Mouse (Mus musculus): ENCODE measurements at regions not wholly inside any gene's neighbourhood (a gene's known extent, or its start where the extent isn't known, plus 50 kb on each side); places are given as distances from the start of the nearest gene placed in this dataset.
"Not testable (repeated sequence)": the region's sequence is repeated elsewhere in the genome, so short reads cannot be mapped to it uniquely, and the experiment has no call there.

DNA sequence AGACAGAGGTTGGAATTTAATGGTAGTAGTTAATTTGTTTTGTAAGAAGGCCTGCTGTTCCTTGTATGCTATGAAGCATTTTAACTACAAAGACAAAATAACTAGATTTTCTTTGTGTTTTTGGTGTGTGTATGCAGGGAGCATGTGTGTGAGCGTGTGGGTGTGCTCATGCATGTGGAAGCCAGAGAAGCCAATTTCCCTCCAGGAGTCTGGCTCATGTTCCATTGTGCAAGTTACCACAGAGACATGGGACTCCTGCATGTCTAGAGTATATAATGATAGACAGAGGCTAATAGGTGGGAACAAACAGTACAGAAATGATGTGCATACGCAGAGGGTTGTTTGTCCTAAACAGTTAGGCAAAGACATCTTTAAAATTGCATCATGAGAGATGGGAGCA is 219.0 kb upstream of the Dpp6 start:
- H3K4me1 ChIP-seq, result no peaks in the 10 kb centered on the region
- H3K4me2 ChIP-seq, result no peak overlapping the region
- 79% methylated on average over 2 of the region's 2 CpGs for WGBS
- H3K4me3 ChIP-seq (replicated peaks), result no peak overlapping the region
- no peaks in the 10 kb centered on the region for H3K9me3 ChIP-seq
- H3K9ac ChIP-seq, result no peak overlapping the region
- no peaks in the 10 kb centered on the region for H3K36me3 ChIP-seq
- no peak overlapping the region for H3K27ac ChIP-seq
- ATAC-seq (ENCODE audit: insufficient read depth, low FRiP score, low read depth), result no peak
- H3K27me3 ChIP-seq (replicated peaks), result no peaks in the 10 kb centered on the region

- no peak overlapping the region for H3K4me3 ChIP-seq (replicated peaks)
- no peak overlapping the region for H3K9ac ChIP-seq
- H3K9me3 ChIP-seq, result no peaks in the 10 kb centered on the region
- H3K27ac ChIP-seq, result no peak overlapping the region
- no peak overlapping the region for H3K4me2 ChIP-seq
- ATAC-seq (ENCODE audit: insufficient read depth, low FRiP score, low read depth), result no peak
- H3K4me1 ChIP-seq, result no peaks in the 10 kb centered on the region
- H3K27me3 ChIP-seq (replicated peaks), result no peaks in the 10 kb centered on the region
- 35% methylated on average over 2 of the region's 2 CpGs for WGBS
- H3K36me3 ChIP-seq, result no peaks in the 10 kb centered on the region
These were observed 197.7 kb upstream of the Dpp6 start for GRCm38 (mm10) chr5:26619272-26619671.

GRCm38 (mm10) chr5:26622116-26622515 is 194.9 kb upstream of the Dpp6 start:
- H3K27me3 ChIP-seq (replicated peaks), result no peaks in the 10 kb centered on the region
- H3K4me3 ChIP-seq (replicated peaks), result no peak overlapping the region
- 22% methylated on average over 2 of the region's 2 CpGs for WGBS
- no peak for ATAC-seq (ENCODE audit: insufficient read depth, low FRiP score, low read depth)
- no peak overlapping the region for H3K27ac ChIP-seq
- no peak overlapping the region for H3K4me2 ChIP-seq
- no peaks in the 10 kb centered on the region for H3K9me3 ChIP-seq
- no peaks in the 10 kb centered on the region for H3K4me1 ChIP-seq
- no peak overlapping the region for H3K9ac ChIP-seq
- no peaks in the 10 kb centered on the region for H3K36me3 ChIP-seq

DNA sequence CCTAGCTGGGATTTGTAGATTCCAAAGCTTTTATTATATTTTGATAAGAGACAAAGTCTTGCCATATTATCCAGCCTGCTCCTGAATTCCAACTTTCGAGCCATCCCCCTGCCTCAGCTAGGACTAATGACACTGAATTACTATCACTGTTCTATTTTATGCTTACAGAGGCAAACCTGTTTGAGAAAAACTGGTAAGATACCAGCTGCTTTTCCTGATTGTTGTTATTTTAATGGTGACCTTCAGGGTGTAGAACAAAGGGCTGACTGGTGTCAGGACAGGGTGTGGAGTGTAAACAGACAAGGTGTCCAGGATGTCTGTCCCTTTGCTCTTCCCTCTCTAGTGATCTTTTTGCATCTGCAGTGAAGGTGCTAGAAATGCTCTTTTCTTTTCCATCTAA is 145.5 kb upstream of the Dpp6 start:
- no peak overlapping the region for H3K9ac ChIP-seq
- H3K4me3 ChIP-seq (replicated peaks), result no peak overlapping the region
- no peaks in the 10 kb centered on the region for H3K4me1 ChIP-seq
- no peak for ATAC-seq (ENCODE audit: insufficient read depth, low FRiP score, low read depth)
- H3K4me2 ChIP-seq, result no peak overlapping the region
- H3K36me3 ChIP-seq, result no peaks in the 10 kb centered on the region
- H3K9me3 ChIP-seq, result no peaks in the 10 kb centered on the region
- H3K27ac ChIP-seq, result no peak overlapping the region
- WGBS, result 54% methylated on average over 1 of the region's 1 CpGs
- no peaks in the 10 kb centered on the region for H3K27me3 ChIP-seq (replicated peaks)

GRCm38 (mm10) chr5:26689775-26690174 is 127.2 kb upstream of the Dpp6 start:
- Histone ChIP-seq H3K4me1 (no peaks in the 10 kb centered on the region), H3K4me2 (no peak overlapping the region), H3K27me3 (replicated peaks) (no peaks in the 10 kb centered on the region), H3K27ac (no peak overlapping the region), H3K9ac (no peak overlapping the region), H3K4me3 (replicated peaks) (no peak overlapping the region), H3K36me3 (no peaks in the 10 kb centered on the region), H3K9me3 (no peaks in the 10 kb centered on the region)
- no peak for ATAC-seq (ENCODE audit: insufficient read depth, low FRiP score, low read depth)
- 61% methylated on average over 3 of the region's 3 CpGs for WGBS

- H3K27ac ChIP-seq, result no peak overlapping the region
- H3K9ac ChIP-seq, result no peak overlapping the region
- no peaks in the 10 kb centered on the region for H3K36me3 ChIP-seq
- ATAC-seq (ENCODE audit: insufficient read depth, low FRiP score, low read depth), result no peak
- no peaks in the 10 kb centered on the region for H3K27me3 ChIP-seq (replicated peaks)
- WGBS, result 92% methylated on average over 1 of the region's 1 CpGs
- H3K4me2 ChIP-seq, result no peak overlapping the region
- H3K4me1 ChIP-seq, result no peaks in the 10 kb centered on the region
- H3K4me3 ChIP-seq (replicated peaks), result no peak overlapping the region
- no peaks in the 10 kb centered on the region for H3K9me3 ChIP-seq
These were observed 125.9 kb upstream of the Dpp6 start for GRCm38 (mm10) chr5:26691121-26691520.

- no peak overlapping the region for H3K4me2 ChIP-seq
- no peaks in the 10 kb centered on the region for H3K36me3 ChIP-seq
- no peak for ATAC-seq (ENCODE audit: insufficient read depth, low FRiP score, low read depth)
- no peaks in the 10 kb centered on the region for H3K9me3 ChIP-seq
- H3K4me3 ChIP-seq (replicated peaks), result no peak overlapping the region
- no peaks in the 10 kb centered on the region for H3K4me1 ChIP-seq
- H3K27me3 ChIP-seq (replicated peaks), result no peaks in the 10 kb centered on the region
- H3K27ac ChIP-seq, result no peak overlapping the region
- WGBS, result 52% methylated on average over 5 of the region's 5 CpGs
- H3K9ac ChIP-seq, result no peak overlapping the region
These were observed 125.0 kb upstream of the Dpp6 start for GRCm38 (mm10) chr5:26692013-26692412.

- not testable (repeated sequence) for H3K4me2 ChIP-seq; H3K9ac ChIP-seq; H3K4me3 ChIP-seq (replicated peaks); H3K9me3 ChIP-seq; H3K36me3 ChIP-seq; H3K4me1 ChIP-seq; H3K27ac ChIP-seq; ATAC-seq (ENCODE audit: insufficient read depth, low FRiP score, low read depth); H3K27me3 ChIP-seq (replicated peaks)
- 75% methylated on average over 6 of the region's 6 CpGs for WGBS
These were observed 113.4 kb upstream of the Dpp6 start for GRCm38 (mm10) chr5:26703621-26704020.

- no peak overlapping the region for H3K9ac ChIP-seq
- H3K27me3 ChIP-seq (replicated peaks), result no peaks in the 10 kb centered on the region
- 67% methylated on average over 2 of the region's 2 CpGs for WGBS
These were observed 109.3 kb upstream of the Dpp6 start for GRCm38 (mm10) chr5:26707661-26708060.

DNA sequence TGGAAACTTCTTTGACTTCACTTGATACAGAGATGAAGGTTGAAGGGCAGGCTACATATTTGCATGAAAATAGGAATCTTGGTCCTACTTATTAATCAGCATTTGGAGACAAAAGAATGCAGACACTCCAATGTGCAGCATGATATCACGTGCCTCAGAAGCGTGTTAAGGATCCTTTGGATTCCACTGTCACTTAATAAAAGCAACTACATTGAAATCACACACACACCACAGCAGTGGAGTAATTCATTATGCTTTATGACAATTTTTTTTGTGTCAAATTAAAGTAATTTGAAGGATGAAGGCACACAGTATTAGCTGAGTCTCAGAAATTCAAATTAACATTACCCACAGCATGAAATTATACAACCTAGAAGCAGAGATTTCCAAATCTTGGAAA is 92.5 kb upstream of the Dpp6 start:
- 80% methylated on average over 2 of the region's 2 CpGs for WGBS
- no peaks in the 10 kb centered on the region for H3K9me3 ChIP-seq

More at GRCm38 (mm10) chr5:26707661-26708060, 109.3 kb upstream of the Dpp6 start:
- H3K4me1 ChIP-seq, result no peaks in the 10 kb centered on the region
- H3K27ac ChIP-seq, result no peak overlapping the region
- no peaks in the 10 kb centered on the region for H3K9me3 ChIP-seq
- H3K4me3 ChIP-seq (replicated peaks), result no peak overlapping the region
- no peaks in the 10 kb centered on the region for H3K36me3 ChIP-seq
- H3K4me2 ChIP-seq, result no peak overlapping the region
- no peak for ATAC-seq (ENCODE audit: insufficient read depth, low FRiP score, low read depth)

GRCm38 (mm10) chr5:26725953-26726352 is 91.0 kb upstream of the Dpp6 start:
- ATAC-seq (ENCODE audit: insufficient read depth, low FRiP score, low read depth), result no peak
- no peaks in the 10 kb centered on the region for H3K36me3 ChIP-seq
- no peaks in the 10 kb centered on the region for H3K4me1 ChIP-seq
- H3K4me3 ChIP-seq (replicated peaks), result no peak overlapping the region
- no peak overlapping the region for H3K4me2 ChIP-seq
- H3K27me3 ChIP-seq (replicated peaks), result no peaks in the 10 kb centered on the region
- WGBS, result 81% methylated on average over 3 of the region's 3 CpGs
- no peak overlapping the region for H3K9ac ChIP-seq
- H3K9me3 ChIP-seq, result no peaks in the 10 kb centered on the region
- H3K27ac ChIP-seq, result no peak overlapping the region

More for the DNA sequence above, 92.5 kb upstream of the Dpp6 start:
- no peak for ATAC-seq (ENCODE audit: insufficient read depth, low FRiP score, low read depth)
- H3K36me3 ChIP-seq, result no peaks in the 10 kb centered on the region
- no peaks in the 10 kb centered on the region for H3K4me1 ChIP-seq
- no peak overlapping the region for H3K27ac ChIP-seq
- no peak overlapping the region for H3K4me2 ChIP-seq
- H3K4me3 ChIP-seq (replicated peaks), result no peak overlapping the region
- H3K27me3 ChIP-seq (replicated peaks), result no peaks in the 10 kb centered on the region
- H3K9ac ChIP-seq, result no peak overlapping the region

- not testable (repeated sequence) for H3K4me1 ChIP-seq; H3K4me3 ChIP-seq (replicated peaks); H3K4me2 ChIP-seq; ATAC-seq (ENCODE audit: insufficient read depth, low FRiP score, low read depth); H3K27me3 ChIP-seq (replicated peaks); H3K9ac ChIP-seq; H3K27ac ChIP-seq; H3K9me3 ChIP-seq; H3K36me3 ChIP-seq
- 90% methylated on average over 6 of the region's 6 CpGs for WGBS
These were observed 65.8 kb upstream of the Dpp6 start for GRCm38 (mm10) chr5:26751196-26751595.

- not testable (repeated sequence) for H3K4me2 ChIP-seq; H3K36me3 ChIP-seq; H3K27me3 ChIP-seq (replicated peaks); H3K4me3 ChIP-seq (replicated peaks); H3K4me1 ChIP-seq; ATAC-seq (ENCODE audit: insufficient read depth, low FRiP score, low read depth); H3K9me3 ChIP-seq; H3K27ac ChIP-seq; H3K9ac ChIP-seq
- 78% methylated on average over 6 of the region's 6 CpGs for WGBS
These were observed 65.2 kb upstream of the Dpp6 start for GRCm38 (mm10) chr5:26751601-26752305.
